Mouse (Mus musculus): ENCODE results near the gene Syne1. TPM values are rescaled to one million over a fixed set of nuclear protein-coding genes. Genes with fewer than 3 reads are reported as not detected.
"Not testable (repeated sequence)": the region's sequence is repeated elsewhere in the genome, so short reads cannot be mapped to it uniquely, and the experiment has no call there.

Syne1 gene
- total and polyA plus RNA-seq, 3 experiments, result 29.0 to 66.6 (median 53.6) TPM

DNA sequence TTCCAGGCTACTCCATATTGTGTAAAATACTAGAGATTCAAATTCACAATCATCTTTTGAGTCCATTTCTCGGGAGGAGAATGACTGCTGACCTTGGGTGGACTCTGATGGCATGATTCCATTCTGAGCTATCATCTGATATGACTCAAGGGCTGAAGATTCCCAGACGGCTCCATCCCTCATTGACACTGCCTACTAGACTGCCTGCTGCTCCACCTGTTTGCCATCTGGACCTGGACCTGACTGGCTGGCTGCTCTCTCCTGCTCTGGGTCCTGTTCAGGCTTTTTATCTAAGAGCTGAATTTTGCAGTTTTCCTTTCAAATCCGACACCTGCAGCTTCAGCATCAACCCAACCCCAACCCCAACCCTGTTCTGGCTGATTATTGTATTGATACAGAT, 46.5 kb downstream of the Syne1 start:
- H3K27me3 ChIP-seq (ENCODE audit: control insufficient read depth, insufficient read depth, low read length), result no peaks in the 10 kb centered on the region
- H3K36me3 ChIP-seq (ENCODE audit: control insufficient read depth, insufficient read depth, low read length), result no peaks in the 10 kb centered on the region
- 45% methylated on average over 3 of the region's 3 CpGs for WGBS
- no peak overlapping the region for H3K9ac ChIP-seq (ENCODE audit: low read depth, low read length)
- H3K4me3 ChIP-seq, result no peak overlapping the region
- no peak for DNase-seq
- intact Hi-C loops (cut with DNase I), result no loop called here
- H3K79me2 ChIP-seq (replicated peaks; ENCODE audit: control insufficient read depth, insufficient read depth, low read length), result no peaks in the 10 kb centered on the region; the same call in 1 of the 2 replicates
- no peaks in the 10 kb centered on the region for H3K4me1 ChIP-seq (ENCODE audit: control insufficient read depth, insufficient read depth, low read length)
- H3K27ac ChIP-seq, result no peak overlapping the region
- TF ChIP-seq POLR2A (IDR thresholded peaks at IDR 0.05; ENCODE audit: insufficient read depth, low read depth, low read length), result no peak
- no peak for TF ChIP-seq EP300 (IDR thresholded peaks at IDR 0.05; ENCODE audit: insufficient read depth, low read depth, low read length)
- TF ChIP-seq CTCF (IDR thresholded peaks at IDR 0.05), result no peak

DNA sequence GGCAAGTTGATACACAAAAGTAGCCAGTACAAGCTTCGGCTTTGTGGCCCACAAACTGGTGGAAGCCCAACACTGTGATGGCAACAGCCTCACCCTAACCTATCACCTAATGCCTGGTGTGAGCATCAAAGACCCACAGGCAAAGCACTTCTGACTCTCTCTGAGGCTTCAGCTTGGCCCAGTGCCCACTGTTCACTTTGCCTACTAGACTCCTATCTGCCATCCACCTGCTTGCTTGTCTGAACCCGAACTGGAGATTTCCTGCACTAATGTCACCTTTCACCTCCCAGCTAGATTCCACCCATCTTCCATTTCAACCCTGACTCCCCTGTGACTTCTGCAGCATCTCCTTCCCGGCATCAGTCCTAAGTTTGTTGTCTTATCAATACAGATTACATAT, 47.4 kb downstream of the Syne1 start:
- H3K4me1 ChIP-seq (ENCODE audit: control insufficient read depth, insufficient read depth, low read length), result no peaks in the 10 kb centered on the region
- no peaks in the 10 kb centered on the region; the same call in 1 of the 2 replicates for H3K79me2 ChIP-seq (replicated peaks; ENCODE audit: control insufficient read depth, insufficient read depth, low read length)
- intact Hi-C loops (cut with DNase I), result no loop called here
- no peak for DNase-seq
- no peak overlapping the region for H3K9ac ChIP-seq (ENCODE audit: low read depth, low read length)
- no peak overlapping the region for H3K27ac ChIP-seq
- no peak for TF ChIP-seq POLR2A (IDR thresholded peaks at IDR 0.05; ENCODE audit: insufficient read depth, low read depth, low read length)
- TF ChIP-seq EP300 (IDR thresholded peaks at IDR 0.05; ENCODE audit: insufficient read depth, low read depth, low read length), result no peak
- TF ChIP-seq CTCF (IDR thresholded peaks at IDR 0.05), result no peak
- no peaks in the 10 kb centered on the region for H3K36me3 ChIP-seq (ENCODE audit: control insufficient read depth, insufficient read depth, low read length)
- H3K4me3 ChIP-seq, result no peak overlapping the region
- WGBS, result 64% methylated on average over 3 of the region's 3 CpGs
- no peaks in the 10 kb centered on the region for H3K27me3 ChIP-seq (ENCODE audit: control insufficient read depth, insufficient read depth, low read length)

DNA sequence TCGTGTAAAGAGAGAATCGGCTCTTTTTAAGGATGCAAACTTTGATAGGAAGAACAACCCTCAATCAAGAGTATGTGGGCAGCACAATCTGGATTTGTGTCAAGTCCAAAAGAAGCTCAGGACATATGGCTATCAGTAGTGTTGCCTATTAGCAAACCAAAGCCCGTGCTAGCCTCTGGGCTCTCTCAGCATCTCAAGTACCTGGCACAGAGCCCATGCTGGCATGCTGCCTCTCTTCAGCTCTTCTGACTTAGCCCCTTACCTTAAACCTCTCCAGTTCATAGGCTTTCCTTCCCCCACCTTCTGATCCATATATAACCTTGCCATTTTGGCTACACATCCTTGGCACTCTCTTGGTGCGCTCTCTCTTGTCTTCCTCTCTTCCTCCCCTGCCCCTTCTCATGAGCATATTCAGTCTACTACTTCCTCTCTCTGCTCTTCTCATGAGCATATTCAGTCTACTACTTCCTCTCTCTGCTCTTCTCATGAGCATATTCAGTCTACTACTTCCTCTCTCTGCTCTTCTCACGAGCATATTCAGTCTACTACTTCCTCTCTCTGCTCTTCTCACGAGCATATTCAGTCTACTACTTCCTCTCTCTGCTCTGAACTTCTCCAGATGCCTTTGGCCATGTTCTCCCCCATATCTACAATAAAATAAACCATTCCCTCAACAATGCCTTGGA, 51.5 kb downstream of the Syne1 start:
- H3K4me3 ChIP-seq; H3K79me2 ChIP-seq (replicated peaks; ENCODE audit: control insufficient read depth, insufficient read depth, low read length); H3K27me3 ChIP-seq (ENCODE audit: control insufficient read depth, insufficient read depth, low read length); H3K9ac ChIP-seq (ENCODE audit: low read depth, low read length); H3K27ac ChIP-seq; DNase-seq; H3K4me1 ChIP-seq (ENCODE audit: control insufficient read depth, insufficient read depth, low read length); intact Hi-C loops (cut with DNase I); H3K36me3 ChIP-seq (ENCODE audit: control insufficient read depth, insufficient read depth, low read length): not testable (repeated sequence)
- 57% methylated on average over 6 of the region's 6 CpGs for WGBS

DNA sequence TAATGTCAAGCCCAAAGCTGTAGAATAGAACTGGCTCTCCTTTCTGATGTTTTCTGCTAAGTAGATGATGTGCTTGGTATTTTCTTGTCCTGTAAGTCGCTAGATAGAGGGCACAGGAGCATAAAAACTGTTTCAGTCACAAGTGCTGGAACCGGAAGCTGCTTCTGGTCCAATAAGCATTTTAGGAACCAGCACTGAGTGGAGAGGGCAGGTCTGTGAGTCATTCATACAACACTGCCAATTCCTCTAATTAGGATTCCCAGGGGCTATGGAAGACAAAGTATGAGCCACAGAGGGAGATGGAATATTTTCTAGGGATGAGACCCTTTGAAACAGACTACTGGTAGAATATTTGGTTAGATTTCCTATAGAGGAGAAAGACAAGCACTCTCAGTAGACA, 53.4 kb downstream of the Syne1 start:
- no peak for TF ChIP-seq POLR2A (IDR thresholded peaks at IDR 0.05; ENCODE audit: insufficient read depth, low read depth, low read length)
- TF ChIP-seq CTCF (IDR thresholded peaks at IDR 0.05), result no peak
- TF ChIP-seq EP300 (IDR thresholded peaks at IDR 0.05; ENCODE audit: insufficient read depth, low read depth, low read length), result no peak
- DNase-seq, result no peak
- no peaks in the 10 kb centered on the region for H3K79me2 ChIP-seq (replicated peaks; ENCODE audit: control insufficient read depth, insufficient read depth, low read length)
- WGBS, result 57% methylated on average over 2 of the region's 2 CpGs
- H3K36me3 ChIP-seq (ENCODE audit: control insufficient read depth, insufficient read depth, low read length), result no peaks in the 10 kb centered on the region
- no peak overlapping the region for H3K9ac ChIP-seq (ENCODE audit: low read depth, low read length)
- intact Hi-C loops (cut with DNase I), result no loop called here
- peaks cover 1% of the 10 kb centered on the region for H3K4me1 ChIP-seq (ENCODE audit: control insufficient read depth, insufficient read depth, low read length)
- H3K27me3 ChIP-seq (ENCODE audit: control insufficient read depth, insufficient read depth, low read length), result no peaks in the 10 kb centered on the region
- no peak overlapping the region for H3K27ac ChIP-seq
- no peak overlapping the region for H3K4me3 ChIP-seq

DNA sequence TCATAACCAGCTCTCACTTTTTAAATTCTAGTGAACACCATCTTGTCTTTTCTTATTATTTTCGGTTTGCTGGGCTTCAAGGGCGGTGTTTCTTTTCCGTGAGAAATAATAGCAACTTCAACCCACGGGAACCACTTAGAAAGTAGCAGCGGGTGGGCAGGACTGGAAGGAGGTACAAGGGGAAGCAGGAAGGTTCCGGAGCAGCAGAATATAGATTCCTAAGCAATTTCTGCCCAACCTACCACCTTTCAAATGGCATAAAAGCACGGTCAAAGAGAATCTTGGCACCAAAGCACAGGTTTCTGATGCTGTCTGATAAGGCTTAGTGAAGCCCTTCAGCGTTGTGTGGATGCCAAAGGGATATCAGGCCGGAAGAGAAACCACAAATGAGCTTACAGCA, 60.2 kb downstream of the Syne1 start:
- intact Hi-C loops (cut with DNase I), result no loop called here
- H3K4me3 ChIP-seq, result no peak overlapping the region
- WGBS, result 75% methylated on average over 9 of the region's 9 CpGs

DNA sequence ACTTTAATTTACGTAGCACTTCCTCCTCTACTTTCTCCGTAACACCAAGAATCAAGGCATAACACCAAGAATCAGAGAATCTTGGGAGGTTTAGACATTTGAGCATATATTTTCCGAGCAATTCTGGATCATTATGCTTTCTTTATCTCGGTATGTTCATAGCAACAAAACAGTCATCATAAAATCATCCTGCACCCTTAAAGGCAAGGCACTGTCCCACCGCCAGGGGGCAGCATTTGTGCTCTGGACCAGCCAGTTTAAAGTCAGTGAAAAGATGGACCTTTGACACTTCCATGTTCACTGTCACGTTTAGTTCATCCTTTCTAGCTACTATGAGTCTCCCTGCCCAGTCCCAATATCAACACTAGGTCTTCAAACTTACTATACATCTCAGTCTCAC, 61.3 kb downstream of the Syne1 start:
- WGBS, result 61% methylated on average over 6 of the region's 6 CpGs
- intact Hi-C loops (cut with DNase I), result loop anchor here (1.0 kb wide), 1 partner anchor 65 kb away; no protein-coding TSS in a partner anchor
- H3K36me3 ChIP-seq (ENCODE audit: control insufficient read depth, insufficient read depth, low read length), result no peaks in the 10 kb centered on the region
- peak; percentile 79 for TF ChIP-seq CTCF (IDR thresholded peaks at IDR 0.05)
- no peak for TF ChIP-seq POLR2A (IDR thresholded peaks at IDR 0.05; ENCODE audit: insufficient read depth, low read depth, low read length)
- TF ChIP-seq EP300 (IDR thresholded peaks at IDR 0.05; ENCODE audit: insufficient read depth, low read depth, low read length), result no peak
- H3K27ac ChIP-seq, result no peak overlapping the region
- no peaks in the 10 kb centered on the region for H3K27me3 ChIP-seq (ENCODE audit: control insufficient read depth, insufficient read depth, low read length)
- H3K4me3 ChIP-seq, result no peak overlapping the region
- H3K79me2 ChIP-seq (replicated peaks; ENCODE audit: control insufficient read depth, insufficient read depth, low read length), result no peaks in the 10 kb centered on the region
- peak in 1 of 2 experiments; percentile 34 for DNase-seq
- H3K4me1 ChIP-seq (ENCODE audit: control insufficient read depth, insufficient read depth, low read length), result no peaks in the 10 kb centered on the region; the same call in 1 of the 2 replicates
- H3K9ac ChIP-seq (ENCODE audit: low read depth, low read length), result no peak overlapping the region

More for the DNA sequence above, 60.2 kb downstream of the Syne1 start:
- TF ChIP-seq EP300 (IDR thresholded peaks at IDR 0.05; ENCODE audit: insufficient read depth, low read depth, low read length) (no peak), CTCF (IDR thresholded peaks at IDR 0.05) (no peak), POLR2A (IDR thresholded peaks at IDR 0.05; ENCODE audit: insufficient read depth, low read depth, low read length) (no peak)
- Histone ChIP-seq H3K27me3 (ENCODE audit: control insufficient read depth, insufficient read depth, low read length) (no peaks in the 10 kb centered on the region), H3K27ac (no peak overlapping the region), H3K9ac (ENCODE audit: low read depth, low read length) (no peak overlapping the region), H3K4me1 (ENCODE audit: control insufficient read depth, insufficient read depth, low read length) (no peaks in the 10 kb centered on the region; the same call in 1 of the 2 replicates), H3K79me2 (replicated peaks; ENCODE audit: control insufficient read depth, insufficient read depth, low read length) (no peaks in the 10 kb centered on the region), H3K36me3 (ENCODE audit: control insufficient read depth, insufficient read depth, low read length) (no peaks in the 10 kb centered on the region)
- no peak for DNase-seq
